Mouse (Mus musculus) neural tube, embryonic 12.5 days (tissue): ENCODE measurements at regions not wholly inside any gene's neighbourhood (a gene's known extent, or its start where the extent isn't known, plus 50 kb on each side); places are given as distances from the start of the nearest gene placed in this dataset.

Experiments
- ATAC-seq: fragments of 200-750 bp; cut with Nextera tagmentation; 2 replicates; pipeline ENCODE4 v1.8.0; 2017; ENCODE audit warnings: low read depth, mild to moderate bottlenecking, moderate TSS enrichment, moderate library complexity; ENCODE audit not compliant: low FRiP score
- H3K27ac ChIP-seq: fragments of 300-500 bp; sonication (generic); 2 replicates; pipeline ENCODE4 v1.5.1; 2016
- H3K27me3 ChIP-seq: fragments of 300-500 bp; sonication (generic); replicated peaks from 2 replicates; pipeline ENCODE4 v1.6.1; 2016; ENCODE audit warnings: mild to moderate bottlenecking
- H3K36me3 ChIP-seq: fragments of 300-500 bp; sonication (generic); 2 replicates; pipeline ENCODE4 v1.6.1; 2016; ENCODE audit warnings: mild to moderate bottlenecking
- H3K4me1 ChIP-seq: fragments of 300-500 bp; sonication (generic); 2 replicates; pipeline ENCODE4 v1.6.1; 2016
- H3K4me2 ChIP-seq: fragments of 300-500 bp; sonication (generic); replicated peaks from 2 replicates; pipeline ENCODE4 v1.6.1; 2016; ENCODE audit warnings: mild to moderate bottlenecking
- H3K4me3 ChIP-seq: fragments of 300-500 bp; sonication (generic); 2 replicates; pipeline ENCODE4 v1.5.1; 2016
- H3K9ac ChIP-seq: fragments of 300-500 bp; sonication (generic); 2 replicates; pipeline ENCODE4 v1.6.1; 2016; ENCODE audit warnings: mild to moderate bottlenecking
- H3K9me3 ChIP-seq: fragments of 300-500 bp; sonication (generic); 2 replicates; pipeline ENCODE4 v1.6.1; 2016; ENCODE audit warnings: mild to moderate bottlenecking
- WGBS: fragments of 180-500 bp; shearing (Covaris S2); methylation state at CpG from one replicate; pipeline ENCODE4 v1.1.7; 2016; 5-methylcytosine and 5-hydroxymethylcytosine counted together

GRCm38 (mm10) chr16:74730169-74730794, 318.7 kb upstream of the Robo2 start:
- Histone ChIP-seq H3K36me3 (no peaks in the 10 kb centered on the region), H3K4me3 (no peak overlapping the region), H3K27ac (no peak overlapping the region), H3K4me1 (no peaks in the 10 kb centered on the region), H3K27me3 (no peaks in the 10 kb centered on the region), H3K4me2 (no peak overlapping the region), H3K9me3 (no peaks in the 10 kb centered on the region), H3K9ac (no peak overlapping the region)
- 84% methylated on average over 3 of the region's 3 CpGs for WGBS
- ATAC-seq = no peak

DNA sequence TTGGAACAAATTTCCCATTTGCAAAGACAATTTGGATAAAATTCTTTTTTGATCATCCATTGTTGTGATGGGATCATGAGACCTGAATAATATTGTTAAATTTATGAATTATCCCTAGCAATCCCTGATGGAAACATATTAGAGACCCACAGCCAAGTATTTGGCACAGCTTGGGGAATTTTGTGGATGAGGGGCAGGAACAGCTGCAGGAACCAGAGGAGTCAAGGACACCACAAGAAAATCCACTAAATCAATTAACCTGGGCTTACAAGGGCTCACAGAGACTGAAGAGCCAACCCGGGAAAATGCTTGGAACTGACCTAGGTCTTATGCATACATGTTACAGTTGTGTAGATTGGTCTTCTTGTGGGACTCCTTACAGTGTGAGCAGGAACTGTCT, 311.6 kb upstream of the Robo2 start:
- Histone ChIP-seq H3K4me1 (no peaks in the 10 kb centered on the region), H3K27me3 (no peaks in the 10 kb centered on the region), H3K27ac (no peak overlapping the region), H3K9me3 (no peaks in the 10 kb centered on the region), H3K4me3 (no peak overlapping the region), H3K4me2 (no peak overlapping the region), H3K36me3 (no peaks in the 10 kb centered on the region), H3K9ac (no peak overlapping the region)
- ATAC-seq = no peak
- WGBS = 29% methylated on average over 1 of the region's 1 CpGs

DNA sequence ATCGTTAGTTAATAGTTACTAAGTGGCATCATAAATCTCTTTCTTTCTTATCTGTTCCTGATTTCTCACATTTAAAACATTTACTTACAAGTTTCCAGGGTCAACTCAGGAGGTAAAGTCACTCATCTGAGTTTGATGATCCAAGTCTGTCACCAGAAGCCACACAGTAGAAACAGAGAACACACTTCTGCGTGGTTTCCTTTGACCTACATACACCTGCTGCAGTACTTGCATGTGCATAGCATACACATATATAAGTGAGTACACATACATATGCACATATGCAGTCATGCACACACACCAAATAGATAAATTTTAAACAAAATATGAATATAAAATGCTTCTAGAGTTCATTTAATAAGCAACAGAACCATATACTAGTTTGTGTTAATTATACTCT, 306.5 kb upstream of the Robo2 start:
- Histone ChIP-seq H3K27ac (no peak overlapping the region), H3K9ac (no peak overlapping the region), H3K27me3 (no peaks in the 10 kb centered on the region), H3K4me2 (no peak overlapping the region), H3K36me3 (no peaks in the 10 kb centered on the region), H3K9me3 (no peaks in the 10 kb centered on the region), H3K4me3 (no peak overlapping the region), H3K4me1 (no peaks in the 10 kb centered on the region)
- 87% methylated on average over 2 of the region's 2 CpGs for WGBS
- ATAC-seq = no peak

- Histone ChIP-seq H3K4me2 (no peak overlapping the region), H3K36me3 (no peaks in the 10 kb centered on the region), H3K27me3 (no peaks in the 10 kb centered on the region), H3K27ac (no peak overlapping the region), H3K4me1 (no peaks in the 10 kb centered on the region), H3K9me3 (no peaks in the 10 kb centered on the region), H3K4me3 (no peak overlapping the region), H3K9ac (no peak overlapping the region)
- 52% methylated on average over 1 of the region's 1 CpGs for WGBS
- ATAC-seq = no peak
These were observed 306.0 kb upstream of the Robo2 start for GRCm38 (mm10) chr16:74717622-74718021.

GRCm38 (mm10) chr16:74714950-74715349, 303.3 kb upstream of the Robo2 start:
- 58% methylated on average over 1 of the region's 1 CpGs for WGBS
- H3K9ac ChIP-seq = no peak overlapping the region
- no peaks in the 10 kb centered on the region for H3K36me3 ChIP-seq
- H3K4me3 ChIP-seq = no peak overlapping the region
- no peak overlapping the region for H3K4me2 ChIP-seq
- no peak for ATAC-seq
- H3K27me3 ChIP-seq = no peaks in the 10 kb centered on the region
- no peaks in the 10 kb centered on the region for H3K4me1 ChIP-seq
- no peak overlapping the region for H3K27ac ChIP-seq
- no peaks in the 10 kb centered on the region for H3K9me3 ChIP-seq

GRCm38 (mm10) chr16:74712515-74712914, 300.9 kb upstream of the Robo2 start:
- H3K9me3 ChIP-seq = no peaks in the 10 kb centered on the region
- no peak overlapping the region for H3K4me2 ChIP-seq
- H3K36me3 ChIP-seq = no peaks in the 10 kb centered on the region
- H3K27me3 ChIP-seq = no peaks in the 10 kb centered on the region
- no peaks in the 10 kb centered on the region for H3K4me1 ChIP-seq
- H3K9ac ChIP-seq = no peak overlapping the region
- no peak overlapping the region for H3K4me3 ChIP-seq
- H3K27ac ChIP-seq = no peak overlapping the region
- 71% methylated on average over 6 of the region's 6 CpGs for WGBS
- ATAC-seq = no peak

GRCm38 (mm10) chr16:74702067-74702466, 290.4 kb upstream of the Robo2 start:
- no peak overlapping the region for H3K9ac ChIP-seq
- no peaks in the 10 kb centered on the region for H3K4me1 ChIP-seq
- H3K9me3 ChIP-seq = no peaks in the 10 kb centered on the region
- H3K4me3 ChIP-seq = no peak overlapping the region
- no peak overlapping the region for H3K4me2 ChIP-seq
- 89% methylated on average over 3 of the region's 3 CpGs for WGBS
- no peaks in the 10 kb centered on the region for H3K27me3 ChIP-seq
- H3K36me3 ChIP-seq = no peaks in the 10 kb centered on the region
- ATAC-seq = no peak
- no peak overlapping the region for H3K27ac ChIP-seq

GRCm38 (mm10) chr16:74683371-74683770, 271.7 kb upstream of the Robo2 start:
- H3K4me2 ChIP-seq = no peak overlapping the region
- no peaks in the 10 kb centered on the region for H3K36me3 ChIP-seq
- WGBS = 55% methylated on average over 3 of the region's 3 CpGs
- ATAC-seq = no peak
- H3K27me3 ChIP-seq = no peaks in the 10 kb centered on the region
- no peaks in the 10 kb centered on the region for H3K9me3 ChIP-seq
- no peak overlapping the region for H3K9ac ChIP-seq
- no peak overlapping the region for H3K4me3 ChIP-seq
- H3K4me1 ChIP-seq = no peaks in the 10 kb centered on the region
- no peak overlapping the region for H3K27ac ChIP-seq

DNA sequence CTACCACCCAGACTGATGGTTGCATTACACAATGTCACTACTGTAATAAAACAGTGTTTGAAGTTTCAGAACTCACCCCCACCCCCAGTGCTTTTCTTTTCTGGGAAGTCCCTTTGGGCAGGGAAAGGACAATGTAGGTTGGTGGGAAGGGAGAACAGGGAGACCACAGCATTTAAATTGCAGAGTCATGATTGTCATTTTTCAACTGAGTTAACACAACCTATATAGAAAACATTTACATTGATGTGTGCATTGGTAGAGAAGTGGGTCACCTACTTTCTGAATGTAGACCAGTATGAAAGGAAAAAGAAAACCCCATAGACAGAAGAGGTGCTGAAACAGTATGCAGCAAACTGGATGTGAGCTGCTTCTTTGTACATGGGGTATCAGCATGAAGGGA, 264.0 kb upstream of the Robo2 start:
- Histone ChIP-seq H3K9ac (no peak overlapping the region), H3K4me2 (no peak overlapping the region), H3K27me3 (no peaks in the 10 kb centered on the region), H3K27ac (no peak overlapping the region), H3K36me3 (no peaks in the 10 kb centered on the region), H3K4me1 (no peaks in the 10 kb centered on the region), H3K4me3 (no peak overlapping the region), H3K9me3 (no peaks in the 10 kb centered on the region)
- ATAC-seq = no peak

GRCm38 (mm10) chr16:74671466-74671865, 259.8 kb upstream of the Robo2 start:
- 89% methylated on average over 3 of the region's 3 CpGs for WGBS

DNA sequence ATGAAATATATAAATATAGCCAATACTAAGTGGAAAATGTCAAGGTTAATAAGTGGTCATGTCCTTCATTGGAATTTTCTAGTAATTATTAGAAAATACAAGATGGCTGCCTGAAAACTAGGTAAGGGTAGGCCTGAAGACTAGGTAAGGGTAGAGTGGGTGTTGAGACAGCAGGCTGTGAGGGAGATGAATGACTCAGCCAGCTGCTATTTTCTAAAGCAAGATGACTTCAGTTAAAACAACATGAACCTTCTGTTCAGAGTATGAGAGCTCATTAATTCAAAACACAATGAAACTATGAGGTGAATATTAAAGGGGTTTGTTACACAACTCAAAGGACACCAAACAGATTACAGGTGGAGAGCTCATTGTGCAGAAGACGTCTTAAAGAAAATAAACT, 252.7 kb upstream of the Robo2 start:
- Histone ChIP-seq H3K27me3 (no peaks in the 10 kb centered on the region), H3K27ac (no peak overlapping the region), H3K9ac (no peak overlapping the region), H3K4me2 (no peak overlapping the region), H3K4me3 (no peak overlapping the region), H3K36me3 (no peaks in the 10 kb centered on the region), H3K4me1 (no peaks in the 10 kb centered on the region), H3K9me3 (no peaks in the 10 kb centered on the region)
- no peak for ATAC-seq
- 79% methylated on average over 1 of the region's 1 CpGs for WGBS

More at GRCm38 (mm10) chr16:74671466-74671865, 259.8 kb upstream of the Robo2 start:
- H3K27me3 ChIP-seq = no peaks in the 10 kb centered on the region
- no peak overlapping the region for H3K4me3 ChIP-seq
- no peaks in the 10 kb centered on the region for H3K4me1 ChIP-seq
- no peak for ATAC-seq
- H3K9ac ChIP-seq = no peak overlapping the region
- no peak overlapping the region for H3K4me2 ChIP-seq
- H3K27ac ChIP-seq = no peak overlapping the region
- H3K36me3 ChIP-seq = no peaks in the 10 kb centered on the region
- no peaks in the 10 kb centered on the region for H3K9me3 ChIP-seq

- H3K4me1 ChIP-seq = no peaks in the 10 kb centered on the region
- no peaks in the 10 kb centered on the region for H3K9me3 ChIP-seq
- H3K27me3 ChIP-seq = no peaks in the 10 kb centered on the region
- WGBS = 77% methylated on average over 3 of the region's 3 CpGs
- H3K27ac ChIP-seq = no peak overlapping the region
- ATAC-seq = no peak
- H3K9ac ChIP-seq = no peak overlapping the region
- H3K36me3 ChIP-seq = no peaks in the 10 kb centered on the region
- H3K4me3 ChIP-seq = no peak overlapping the region
- H3K4me2 ChIP-seq = no peak overlapping the region
These were observed 239.6 kb upstream of the Robo2 start for GRCm38 (mm10) chr16:74651244-74651643.

DNA sequence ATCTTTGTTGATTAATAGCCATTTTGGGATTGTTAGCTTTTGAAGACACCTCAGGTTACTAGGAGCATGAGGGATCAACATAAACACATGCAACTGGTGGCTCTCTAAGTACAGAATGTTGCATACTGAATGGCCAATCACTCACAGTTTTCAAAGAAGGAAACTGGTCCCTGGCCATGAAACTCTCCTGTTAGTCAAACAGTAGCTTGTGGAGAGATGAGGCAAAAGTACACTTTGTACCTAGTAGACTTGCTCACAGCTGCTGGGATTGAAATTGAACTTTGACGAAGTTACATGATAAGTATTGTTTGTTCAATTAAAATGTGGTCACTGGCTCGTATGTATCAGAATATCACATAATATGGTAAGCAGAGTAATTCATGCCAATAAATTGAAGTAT, 237.6 kb upstream of the Robo2 start:
- 93% methylated on average over 2 of the region's 2 CpGs for WGBS
- Histone ChIP-seq H3K4me1 (no peaks in the 10 kb centered on the region), H3K9ac (no peak overlapping the region), H3K4me2 (no peak overlapping the region), H3K27ac (no peak overlapping the region), H3K4me3 (no peak overlapping the region), H3K36me3 (no peaks in the 10 kb centered on the region), H3K27me3 (no peaks in the 10 kb centered on the region), H3K9me3 (no peaks in the 10 kb centered on the region)
- ATAC-seq = no peak
